Mouse (Mus musculus): ENCODE measurements at regions not wholly inside any gene's neighbourhood (a gene's known extent, or its start where the extent isn't known, plus 50 kb on each side); places are given as distances from the start of the nearest gene placed in this dataset.

DNA sequence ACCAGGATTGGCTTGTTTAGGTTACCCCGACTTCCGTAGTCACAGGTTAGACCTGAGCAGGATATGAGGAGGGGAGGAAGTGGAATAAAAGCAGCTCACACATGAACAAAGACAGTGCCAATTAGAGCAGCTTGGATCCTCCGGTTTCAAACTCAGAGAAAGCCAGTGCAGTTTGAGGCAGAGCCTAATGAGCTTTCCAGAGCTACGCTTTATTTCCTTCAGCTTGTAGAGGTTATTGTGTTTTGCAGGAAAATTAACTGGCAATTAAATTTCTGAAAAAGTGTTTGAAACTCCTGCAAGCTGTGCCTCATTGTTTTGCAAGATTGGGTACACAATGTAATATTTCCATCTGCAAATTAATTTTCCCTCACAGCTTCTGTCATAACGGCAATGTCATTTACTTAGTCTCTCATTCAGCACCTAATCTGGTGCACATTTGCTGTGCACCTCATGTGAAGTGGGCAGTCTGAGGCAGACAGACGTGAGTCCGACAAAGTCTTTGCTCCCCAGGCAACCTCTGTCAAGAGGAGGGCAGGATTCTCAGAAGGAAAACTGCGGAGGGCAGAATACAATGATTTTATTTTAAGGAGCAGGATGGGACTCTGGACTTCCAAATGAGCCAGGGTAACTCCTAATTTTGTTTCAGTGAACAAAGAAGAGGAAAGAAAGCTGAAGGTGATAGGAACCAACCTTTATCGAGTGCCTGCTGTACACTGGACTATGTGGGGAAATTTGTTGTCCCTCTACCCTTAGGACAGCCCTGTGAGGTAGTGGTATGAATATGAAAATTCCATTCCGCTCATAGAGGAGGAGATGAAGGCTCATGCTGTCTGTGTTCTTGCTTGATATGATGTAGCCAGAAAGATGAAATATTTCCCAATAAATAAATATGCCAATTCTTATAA is 217.6 kb upstream of the Nlrp1b start:
- TF ChIP-seq CTCF (IDR thresholded peaks at IDR 0.05; ENCODE audit: low read depth) = no peak
- no peak for TF ChIP-seq EP300 (IDR thresholded peaks at IDR 0.05; ENCODE audit: low read depth)
